Mouse (Mus musculus): ENCODE measurements around the gene Dpep3. TPM values are rescaled to one million over a fixed set of nuclear protein-coding genes. Genes with fewer than 3 reads are reported as not detected.

The Dpep3 gene
- total RNA-seq, 2 experiments from 2014 or later, result not detected

DNA sequence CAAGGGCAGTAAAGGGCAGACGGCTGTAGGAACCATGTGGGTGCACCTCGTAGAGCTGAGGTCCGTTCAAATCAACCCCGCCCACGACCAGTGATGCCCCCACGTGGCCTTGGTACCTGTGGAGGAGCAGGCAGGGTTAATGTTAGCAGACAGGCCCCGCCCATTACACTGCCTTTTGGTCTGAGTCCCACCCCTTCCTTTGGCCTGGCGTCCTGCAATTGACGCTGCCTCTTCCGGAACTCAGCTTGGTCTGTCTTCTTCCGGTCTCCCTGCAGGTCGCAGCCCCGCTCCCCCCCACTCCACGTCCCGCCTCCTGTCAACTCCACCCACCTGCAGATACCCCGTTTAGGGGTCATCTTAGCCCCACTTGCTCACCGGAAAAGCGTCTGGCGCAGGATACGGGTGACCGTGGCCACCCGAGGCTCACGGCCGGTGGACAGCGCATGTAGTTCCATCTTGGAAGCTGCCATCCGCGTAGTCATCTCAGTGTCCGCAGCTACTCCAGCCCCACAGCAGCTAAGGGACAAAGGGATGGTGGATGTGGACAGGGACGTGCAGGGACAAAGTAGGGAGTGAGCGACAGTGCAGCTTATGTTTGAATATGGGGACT is 42.3 kb downstream of the Dpep3 start:
- peak; percentile 70 to 86 for DNase-seq (ENCODE audit: low spot score in 2 of 2)

DNA sequence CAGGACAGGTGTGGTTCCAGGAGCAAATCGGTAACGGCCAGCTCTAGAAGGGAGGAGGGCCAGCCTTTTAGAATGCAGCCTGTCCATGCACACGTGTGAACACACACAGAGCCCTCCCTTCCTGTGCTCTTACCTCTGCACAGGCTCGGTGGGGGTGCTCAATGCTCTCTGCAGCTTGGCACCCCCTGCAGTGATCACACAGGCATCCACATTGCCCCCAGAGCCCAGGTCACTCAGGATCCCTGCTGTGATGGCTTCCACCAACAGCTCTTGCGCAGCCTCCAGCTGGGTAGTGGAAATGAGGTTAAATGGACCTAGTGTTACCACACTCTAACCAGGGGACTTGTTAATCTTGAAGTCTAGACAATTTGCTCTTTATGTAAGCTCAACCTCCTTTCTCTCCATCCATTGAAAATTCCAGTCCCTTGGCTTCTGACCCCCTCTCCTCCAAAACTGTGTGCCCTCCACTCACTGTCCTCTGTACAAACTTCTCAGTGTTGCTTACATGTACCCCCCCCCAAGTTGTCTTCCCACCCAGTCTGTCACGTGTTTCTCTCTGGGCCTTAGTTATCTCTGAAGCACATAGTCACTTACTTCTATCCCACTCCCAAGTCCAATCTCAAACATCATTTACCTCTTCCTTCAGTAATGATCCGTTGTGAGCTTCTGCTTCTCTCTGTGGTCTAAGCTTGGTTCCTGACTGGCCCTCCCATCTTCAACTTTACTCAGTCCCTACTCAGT is 43.2 kb downstream of the Dpep3 start:
- no peak for DNase-seq (ENCODE audit: low spot score in 2 of 2)

DNA sequence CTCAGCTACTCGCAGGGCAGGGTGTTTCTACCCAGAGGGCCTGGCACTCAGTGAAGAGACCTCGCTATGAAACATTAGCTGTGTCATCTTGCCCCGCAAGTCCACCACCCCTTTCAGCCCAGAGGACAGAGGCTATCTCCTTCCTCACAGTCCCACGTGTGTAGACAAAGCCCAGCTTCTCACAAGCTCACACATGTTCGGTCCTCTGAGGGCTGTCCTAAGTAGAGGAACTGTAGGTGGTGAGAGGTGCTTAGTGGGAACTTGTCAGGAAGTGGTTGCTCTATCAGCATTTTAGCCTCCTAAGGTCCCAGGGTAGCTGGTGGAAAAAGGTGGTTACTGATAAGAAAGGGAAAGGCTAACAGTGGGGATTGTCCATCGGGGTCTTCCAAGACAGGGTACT is 44.1 kb downstream of the Dpep3 start:
- no peak for DNase-seq (ENCODE audit: low spot score in 2 of 2)

DNA sequence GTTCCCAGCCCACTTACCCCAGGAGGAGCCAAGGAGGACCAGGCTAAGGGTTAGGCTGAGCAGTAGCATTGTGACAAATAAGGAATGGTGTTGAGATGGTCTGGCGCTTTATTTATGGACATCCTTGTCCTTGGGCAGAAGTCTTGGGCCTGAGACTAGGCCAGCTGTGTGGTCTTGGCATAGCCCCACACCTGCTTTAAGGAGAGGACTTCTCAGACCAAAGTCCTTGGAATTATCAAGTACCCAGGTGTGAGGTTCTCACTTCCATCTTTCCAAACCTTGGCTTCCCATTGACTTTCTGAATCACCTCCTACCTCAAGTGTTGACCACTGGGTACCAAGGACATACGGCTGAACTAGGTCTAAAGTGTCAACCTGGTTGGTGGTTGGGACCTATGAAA is 45.5 kb downstream of the Dpep3 start, which contains the start of gene Ctrl:
Ctrl (minus strand) TSS at position 101 of the 400 bp plus-strand sequence.
- DNase-seq (ENCODE audit: low spot score in 2 of 2), result no peak

DNA sequence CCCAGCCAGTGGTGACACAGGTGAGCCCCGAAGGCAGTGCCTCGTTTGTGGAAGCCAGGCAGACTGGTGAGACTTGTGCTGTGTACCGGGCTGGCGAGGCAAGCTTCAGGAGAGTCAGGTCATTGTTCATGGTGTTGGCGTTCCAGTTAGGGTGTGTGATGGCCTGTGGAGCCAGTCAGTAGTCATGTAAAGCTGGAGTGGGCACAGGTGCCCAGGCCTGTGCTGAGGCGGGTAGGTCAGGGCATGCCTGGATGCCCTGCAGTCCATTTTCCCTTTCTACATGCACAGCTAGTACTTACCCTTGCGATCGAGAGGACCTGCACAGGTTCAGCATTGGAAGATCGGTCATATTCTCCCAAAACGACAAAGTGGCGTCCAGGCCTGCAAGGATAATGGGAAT is 46.7 kb downstream of the Dpep3 start:
- no peak for DNase-seq (ENCODE audit: low spot score in 2 of 2)

DNA sequence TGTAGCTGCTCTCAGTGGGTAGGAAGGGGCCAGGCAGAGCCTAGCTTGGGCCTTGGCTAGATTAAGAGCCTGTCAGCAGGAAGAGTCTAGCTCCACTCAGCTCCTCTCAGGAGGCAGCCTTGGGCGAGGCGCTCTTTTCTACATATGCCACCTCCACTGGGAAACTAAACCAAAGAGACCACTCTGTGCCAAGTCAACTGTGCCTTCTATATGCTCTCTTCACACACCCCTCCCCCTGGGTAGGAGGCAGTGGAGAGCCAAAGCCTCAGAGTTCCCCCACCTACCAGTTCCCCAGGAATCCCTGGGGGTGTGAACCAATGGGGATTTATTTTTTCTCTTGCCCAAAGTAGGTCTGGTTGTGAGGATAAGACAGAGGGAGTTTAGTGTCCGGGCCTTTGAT is 48.0 kb downstream of the Dpep3 start:
- no peak for DNase-seq (ENCODE audit: low spot score in 2 of 2)

DNA sequence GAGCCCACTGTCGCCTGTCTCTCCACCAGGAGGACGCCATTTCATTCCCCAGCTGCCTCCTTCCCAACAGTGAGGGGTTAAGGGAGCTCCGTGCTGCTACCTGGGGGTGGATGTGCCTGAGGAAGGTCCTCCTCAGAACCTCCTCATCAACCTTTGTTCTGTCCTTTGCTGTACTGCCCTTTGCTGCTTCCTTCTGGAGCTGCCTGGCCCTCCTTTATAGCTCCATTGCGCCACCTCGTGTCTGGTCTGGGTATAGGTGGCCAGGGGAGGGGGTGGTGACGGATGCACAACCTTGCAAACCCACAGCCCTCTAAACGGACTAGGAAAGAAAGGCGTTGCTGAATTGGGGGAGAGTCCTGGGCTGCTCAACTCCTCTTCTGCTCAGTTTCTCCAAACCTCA is 48.6 kb downstream of the Dpep3 start:
- peak; percentile 77 to 81 for DNase-seq (ENCODE audit: low spot score in 2 of 2)

DNA sequence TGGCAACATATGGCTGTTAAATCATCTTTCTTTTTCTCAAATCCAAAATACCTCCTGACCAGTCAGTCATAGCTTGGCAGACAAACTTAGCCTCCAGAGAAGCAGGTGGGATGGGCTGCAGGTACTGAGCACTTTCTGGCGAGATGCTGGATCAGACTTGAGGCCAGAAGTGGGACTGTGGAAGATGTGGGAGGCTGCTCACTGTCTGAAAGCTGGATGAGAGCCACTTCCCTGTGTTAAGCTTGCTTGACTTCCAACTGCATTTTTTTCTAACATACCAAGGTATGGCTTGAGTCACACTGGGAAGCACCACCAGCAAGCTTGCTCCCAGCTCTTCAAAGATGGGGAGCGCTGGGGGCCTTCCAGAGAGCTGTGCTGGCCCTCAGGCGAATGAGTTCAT is 54.1 kb downstream of the Dpep3 start:
- DNase-seq (ENCODE audit: low spot score in 2 of 2), result no peak

Small RNA genes within 50 kb of the gene (microRNA-seq; reads per million reads assigned to microRNA genes)
- not detected for gene Mir7074

Other genes with a start within 250 kb of the Dpep3 start
- 1 to 10 TPM; 5.2 to 6.0 TPM for gene Gfod2, start 220.8 kb downstream of the Dpep3 start, total RNA-seq (2021)
- gene Ranbp10, start 152.1 kb downstream of the Dpep3 start, total RNA-seq (2021), result 10 to 100 TPM; 28.6 to 32.3 TPM
- under 1 TPM; 0.74 to 0.75 TPM for gene Tsnaxip1, start 151.7 kb downstream of the Dpep3 start, total RNA-seq (2021)
- 10 to 100 TPM; 11.5 to 12.9 TPM for gene Cenpt, start 126.2 kb downstream of the Dpep3 start, total RNA-seq (2021)
- gene Thap11, start 124.3 kb downstream of the Dpep3 start, total RNA-seq (2021), result 10 to 100 TPM; 37.5 to 39.2 TPM
- gene Nutf2, start 118.8 kb downstream of the Dpep3 start, total RNA-seq (2021), result 10 to 100 TPM; 78.1 to 89.5 TPM
- gene Edc4, start 98.5 kb downstream of the Dpep3 start, total RNA-seq (2021), result 10 to 100 TPM; 38.8 to 44.5 TPM
- gene Nrn1l, start 85.9 kb downstream of the Dpep3 start, total RNA-seq (2021), result 1 to 10 TPM in 1 of 2 experiments, under 1 TPM in 1; 0.49 to 1.4 TPM
- gene Pskh1, start 79.0 kb downstream of the Dpep3 start, total RNA-seq (2021), result 10 to 100 TPM; 24.7 to 25.0 TPM
- under 1 TPM in 1 of 2 experiments, not detected in 1; 0.44 TPM for gene Ctrl, start 45.6 kb downstream of the Dpep3 start, total RNA-seq (2021)
- gene Psmb10, start 41.0 kb downstream of the Dpep3 start, total RNA-seq (2021), result 10 to 100 TPM; 26.8 to 29.8 TPM
- 1 to 10 TPM; 1.5 to 1.7 TPM for gene Lcat, start 36.0 kb downstream of the Dpep3 start, total RNA-seq (2021)
- 10 to 100 TPM; 30.7 to 40.6 TPM for gene Slc12a4, start 13.3 kb downstream of the Dpep3 start, total RNA-seq (2021)
- 10 to 100 TPM; 12.4 to 13.2 TPM for gene Dus2, start 11.9 kb upstream of the Dpep3 start, total RNA-seq (2021)
- gene Dpep2nb, start 26.5 kb upstream of the Dpep3 start, total RNA-seq (2021), result not detected
- gene Ddx28, start 32.5 kb upstream of the Dpep3 start, total RNA-seq (2021), result 10 to 100 TPM; 10.8 to 11.7 TPM
- 10 to 100 TPM; 37.1 to 40.6 TPM for gene Nfatc3, start 79.4 kb upstream of the Dpep3 start, total RNA-seq (2021)
- under 1 TPM in 1 of 2 experiments, not detected in 1; 0.18 TPM for gene Esrp2, start 157.5 kb upstream of the Dpep3 start, total RNA-seq (2021)
- 1 to 10 TPM; 8.6 to 8.9 TPM for gene Pla2g15, start 171.0 kb upstream of the Dpep3 start, total RNA-seq (2021)
- 10 to 100 TPM; 10.5 to 11.5 TPM for gene Slc7a6, start 189.4 kb upstream of the Dpep3 start, total RNA-seq (2021)
- 10 to 100 TPM; 16.3 to 21.2 TPM for gene Slc7a6os, start 231.5 kb upstream of the Dpep3 start, total RNA-seq (2021)
- 10 to 100 TPM; 24.9 to 26.5 TPM for gene Prmt7, start 231.5 kb upstream of the Dpep3 start, total RNA-seq (2021)

Measured in gastrocnemius, postnatal 4 days (tissue).